Mouse (Mus musculus) heart, postnatal 0 days (tissue): ENCODE results near the gene Dmwd. TPM values are rescaled to one million over a fixed set of nuclear protein-coding genes. Genes with fewer than 3 reads are reported as not detected.

Experiments used
- ATAC-seq: fragments of 200-750 bp; cut with Nextera tagmentation; 2 replicates; pipeline ENCODE4 v1.8.0; 2017; ENCODE audit warnings: low read depth, moderate number of reproducible peaks, moderate library complexity; ENCODE audit not compliant: insufficient read depth
- DNase-seq: peaks from one replicate; pipeline ENCODE4 v3.0.0-alpha.2; 2016; ENCODE audit warnings: low spot score
- H3K27ac ChIP-seq: fragments of 300-500 bp; sonication (generic); 2 replicates; pipeline ENCODE4 v1.5.1; 2014; ENCODE audit warnings: low read depth, mild to moderate bottlenecking
- H3K27me3 ChIP-seq: fragments of 300-500 bp; sonication (generic); 2 replicates; pipeline ENCODE4 v1.6.1; 2014; ENCODE audit warnings: low read length, mixed read lengths; ENCODE audit not compliant: control insufficient read depth, insufficient read depth
- H3K36me3 ChIP-seq: fragments of 300-500 bp; sonication (generic); replicated peaks from 2 replicates; pipeline ENCODE4 v1.6.1; 2014; ENCODE audit warnings: low read length, mixed read lengths; ENCODE audit not compliant: control insufficient read depth, insufficient read depth
- H3K4me1 ChIP-seq: fragments of 300-500 bp; sonication (generic); 2 replicates; pipeline ENCODE4 v1.6.1; 2014; ENCODE audit warnings: antibody characterized with exemption; ENCODE audit not compliant: control insufficient read depth, insufficient read depth
- H3K4me2 ChIP-seq: fragments of 300-500 bp; sonication (generic); 2 replicates; pipeline ENCODE4 v1.6.1; 2014; ENCODE audit warnings: low read depth, mild to moderate bottlenecking, low read length, moderate library complexity
- H3K4me3 ChIP-seq: fragments of 300-500 bp; sonication (generic); 2 replicates; pipeline ENCODE4 v1.5.1; 2014; ENCODE audit warnings: low read depth, low read length
- H3K9ac ChIP-seq: fragments of 300-500 bp; sonication (generic); replicated peaks from 2 replicates; pipeline ENCODE4 v1.6.1; 2014; ENCODE audit warnings: low read depth, low read length, mixed read lengths
- H3K9me3 ChIP-seq: fragments of 300-500 bp; sonication (generic); replicated peaks from 2 replicates; pipeline ENCODE4 v1.6.1; 2016; ENCODE audit warnings: low read length; ENCODE audit not compliant: control insufficient read depth
- CTCF ChIP-seq: IDR thresholded peaks from 2 replicates; pipeline ENCODE4 v1.5.1; 2016; ENCODE audit warnings: antibody characterized with exemption, control low read depth, low read depth
- EP300 ChIP-seq: IDR thresholded peaks from 2 replicates; pipeline ENCODE4 v1.6.1; 2016; ENCODE audit warnings: antibody characterized with exemption, low read depth
- WGBS: fragments of 180-500 bp; shearing (Covaris S2); extraction: QIAGEN DNeasy Blood & Tissue Kit; methylation state at CpG from one replicate; pipeline ENCODE4 v1.1.7; 2014; 5-methylcytosine and 5-hydroxymethylcytosine counted together
- microRNA-seq: library from miRNA; unstranded; fragments of <30 nt; microRNA quantifications from one replicate; pipeline ENCODE4, GENCODE M21; 2016
- polyA plus RNA-seq: library from polyadenylated mRNA; unstranded; fragments of >200 nt; fragmentation: Nextera tagmentation; extraction: Ambion mirVana; gene quantifications from 2 replicates; pipeline ENCODE4 v1.2.1, GENCODE M21; 2015
- total RNA-seq: library from RNA; depleted of rRNA; stranded (reverse); fragments of >200 nt; gene quantifications from 2 replicates; pipeline ENCODE4 v1.2.3, GENCODE M21; 2014; ENCODE audit warnings: low replicate concordance; rRNA removed

Gene Dmwd
- total and polyA plus RNA-seq, 2 experiments from 2014 or later: 10.6 to 71.6 TPM

DNA sequence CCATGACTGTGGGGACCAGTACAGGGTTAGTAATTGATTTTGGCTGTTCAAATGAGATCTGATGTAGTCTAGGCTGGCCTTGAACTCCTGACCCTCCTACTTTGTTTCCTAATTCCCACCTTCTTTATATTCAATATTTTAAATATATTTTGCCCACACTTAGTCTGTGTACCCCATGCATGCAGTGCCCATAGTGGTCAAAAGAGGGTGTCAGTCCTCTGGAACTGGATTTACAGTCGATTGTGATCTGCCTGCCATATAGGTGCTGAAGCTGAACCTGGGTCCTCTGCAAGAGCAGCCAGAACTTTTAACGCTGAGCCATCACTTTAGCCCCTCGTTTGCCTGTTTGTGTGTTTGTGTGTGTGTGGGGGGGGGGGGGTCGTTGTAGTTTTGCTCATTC lies 54.6 kb downstream of the Dmwd start:
- TF ChIP-seq CTCF (no peak), EP300 (no peak)
- DNase-seq (no peak), ATAC-seq (no peak)
- Histone ChIP-seq H3K9me3 (no peaks in the 10 kb centered on the region), H3K27me3 (no peaks in the 10 kb centered on the region), H3K4me3 (peak overlapping the region; percentile 35), H3K4me1 (peaks cover 5% of the 10 kb centered on the region; the same call in 1 of the 2 replicates), H3K4me2 (peak overlapping the region; percentile 72), H3K27ac (peak overlapping the region; percentile 83), H3K36me3 (peaks cover 9% of the 10 kb centered on the region), H3K9ac (peak overlapping the region; percentile 38; the same call in 1 of the 2 replicates)
- 12% methylated on average over 4 of the region's 4 CpGs for WGBS

DNA sequence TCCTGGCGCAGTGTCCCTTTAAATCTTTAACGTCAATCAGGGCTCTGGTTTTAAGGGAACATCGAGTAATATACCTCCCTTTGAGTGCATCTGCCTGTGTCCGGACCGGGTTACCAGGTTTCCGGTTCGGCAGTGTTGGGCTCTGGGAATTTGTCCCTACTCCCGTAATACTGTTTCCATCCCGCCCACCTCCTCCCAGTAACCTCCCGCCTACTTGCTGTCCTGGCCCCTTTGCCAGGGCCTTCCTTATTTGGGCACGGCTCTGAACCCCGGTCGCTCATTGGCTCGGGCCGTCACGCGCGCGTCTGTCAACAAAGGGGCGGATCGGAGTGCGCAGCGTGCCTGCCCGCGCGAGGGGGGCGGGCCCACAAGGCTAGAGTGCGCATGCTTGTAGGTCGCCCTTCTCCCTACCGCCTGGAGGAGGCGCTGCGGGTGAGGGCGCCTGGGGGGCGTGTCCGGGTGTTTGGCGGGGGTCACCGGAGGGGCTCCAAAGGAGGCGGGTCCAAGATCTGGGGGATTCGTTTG lies 55.4 kb downstream of the Dmwd start:
- no peaks in the 10 kb centered on the region for H3K9me3 ChIP-seq
- no peaks in the 10 kb centered on the region for H3K27me3 ChIP-seq
- H3K4me2 ChIP-seq: peak overlapping the region; percentile 72
- DNase-seq: peak; percentile 100
- under 1% methylated on average over 39 of the region's 39 CpGs for WGBS
- peak; percentile 99 for ATAC-seq
- H3K27ac ChIP-seq: peak overlapping the region; percentile 83
- H3K36me3 ChIP-seq: peaks cover 16% of the 10 kb centered on the region
- peaks cover 5% of the 10 kb centered on the region; the same call in 1 of the 2 replicates for H3K4me1 ChIP-seq
- H3K4me3 ChIP-seq: peak overlapping the region; percentile 52
- H3K9ac ChIP-seq: peak overlapping the region; percentile 50; the same call in 1 of the 2 replicates
- TF ChIP-seq EP300: peak; percentile 93
- TF ChIP-seq CTCF: peak; percentile 89

Small RNA genes within 50 kb of the gene (microRNA-seq; reads per million reads assigned to microRNA genes)
- gene Mir3100: 2.9 reads per million, percentile 12 among the genes with 10 or more reads in this experiment

Other genes with a start within 250 kb of the Dmwd start
- 0.34 and 3.0 TPM in 2 replicates for gene Mill2, start 236.3 kb upstream of the Dmwd start, total RNA-seq
- 0.86 and 1.2 TPM in 2 replicates for gene Mill2, start 236.3 kb upstream of the Dmwd start, polyA plus RNA-seq
- gene Pglyrp1, start 204.9 kb upstream of the Dmwd start, total RNA-seq: 1.4 TPM in 1 of 2 replicates, not detected in the other
- 1.8 and 6.9 TPM in 2 replicates for gene Pglyrp1, start 204.9 kb upstream of the Dmwd start, polyA plus RNA-seq
- gene Ccdc61, start 165.8 kb upstream of the Dmwd start, total RNA-seq: 26.9 and 30.9 TPM in 2 replicates
- gene Ccdc61, start 165.8 kb upstream of the Dmwd start, polyA plus RNA-seq: 12.7 and 15.5 TPM in 2 replicates
- 0.61 and 1.3 TPM in 2 replicates for gene Nova2, start 150.3 kb upstream of the Dmwd start, total RNA-seq
- gene Nova2, start 150.3 kb upstream of the Dmwd start, polyA plus RNA-seq: 0.37 and 0.41 TPM in 2 replicates
- not detected in 2 replicates for gene Nanos2, start 88.8 kb upstream of the Dmwd start, total RNA-seq
- gene Nanos2, start 88.8 kb upstream of the Dmwd start, polyA plus RNA-seq: not detected in 2 replicates
- gene Mypop, start 85.0 kb upstream of the Dmwd start, total RNA-seq: 0.08 and 0.34 TPM in 2 replicates
- 0.79 and 1.2 TPM in 2 replicates for gene Mypop, start 85.0 kb upstream of the Dmwd start, polyA plus RNA-seq
- 50.0 and 51.3 TPM in 2 replicates for gene Irf2bp1, start 72.2 kb upstream of the Dmwd start, total RNA-seq
- 7.1 and 7.3 TPM in 2 replicates for gene Irf2bp1, start 72.2 kb upstream of the Dmwd start, polyA plus RNA-seq
- gene Foxa3, start 52.7 kb upstream of the Dmwd start, total RNA-seq: not detected in 2 replicates
- gene Foxa3, start 52.7 kb upstream of the Dmwd start, polyA plus RNA-seq: 0.11 TPM in 1 of 2 replicates, not detected in the other
- gene Sympk, start 51.9 kb upstream of the Dmwd start, total RNA-seq: 68.8 and 72.0 TPM in 2 replicates
- gene Sympk, start 51.9 kb upstream of the Dmwd start, polyA plus RNA-seq: 14.6 and 16.7 TPM in 2 replicates
- gene Rsph6a, start 21.5 kb upstream of the Dmwd start, total RNA-seq: not detected in 2 replicates
- gene Rsph6a, start 21.5 kb upstream of the Dmwd start, polyA plus RNA-seq: not detected in 2 replicates
- gene Dmpk, start 7.6 kb downstream of the Dmwd start, total RNA-seq: 184 and 253 TPM in 2 replicates
- gene Dmpk, start 7.6 kb downstream of the Dmwd start, polyA plus RNA-seq: 97.0 and 98.5 TPM in 2 replicates
- gene Six5, start 18.4 kb downstream of the Dmwd start, total RNA-seq: 19.0 and 21.0 TPM in 2 replicates
- 3.8 and 4.0 TPM in 2 replicates for gene Six5, start 18.4 kb downstream of the Dmwd start, polyA plus RNA-seq
- gene Gm4969, start 42.1 kb downstream of the Dmwd start, total RNA-seq: 0.19 and 0.69 TPM in 2 replicates
- gene Gm4969, start 42.1 kb downstream of the Dmwd start, polyA plus RNA-seq: 0.21 and 0.38 TPM in 2 replicates
- gene Fbxo46, start 43.6 kb downstream of the Dmwd start, total RNA-seq: 13.1 and 13.2 TPM in 2 replicates
- gene Fbxo46, start 43.6 kb downstream of the Dmwd start, polyA plus RNA-seq: 4.9 and 6.2 TPM in 2 replicates
- 4.4 and 4.9 TPM in 2 replicates for gene Qpctl, start 73.1 kb downstream of the Dmwd start, total RNA-seq
- 7.3 and 7.9 TPM in 2 replicates for gene Qpctl, start 73.1 kb downstream of the Dmwd start, polyA plus RNA-seq
- gene Snrpd2, start 73.5 kb downstream of the Dmwd start, total RNA-seq: 43.5 and 45.6 TPM in 2 replicates
- 84.9 and 89.8 TPM in 2 replicates for gene Snrpd2, start 73.5 kb downstream of the Dmwd start, polyA plus RNA-seq
- 24.9 and 27.6 TPM in 2 replicates for gene Gipr, start 89.9 kb downstream of the Dmwd start, total RNA-seq
- 5.4 and 7.0 TPM in 2 replicates for gene Gipr, start 89.9 kb downstream of the Dmwd start, polyA plus RNA-seq
- gene Eml2, start 100.2 kb downstream of the Dmwd start, total RNA-seq: 34.8 and 58.9 TPM in 2 replicates
- gene Eml2, start 100.2 kb downstream of the Dmwd start, polyA plus RNA-seq: 23.7 and 26.8 TPM in 2 replicates
- gene Gpr4, start 136.3 kb downstream of the Dmwd start, total RNA-seq: 3.5 and 10.6 TPM in 2 replicates
- 3.6 TPM in 2 replicates for gene Gpr4, start 136.3 kb downstream of the Dmwd start, polyA plus RNA-seq
- gene Opa3, start 152.1 kb downstream of the Dmwd start, total RNA-seq: 52.9 and 56.4 TPM in 2 replicates
- gene Opa3, start 152.1 kb downstream of the Dmwd start, polyA plus RNA-seq: 37.6 and 40.5 TPM in 2 replicates
- 115 and 127 TPM in 2 replicates for gene Vasp, start 195.6 kb downstream of the Dmwd start, total RNA-seq
- 67.7 and 72.2 TPM in 2 replicates for gene Vasp, start 195.6 kb downstream of the Dmwd start, polyA plus RNA-seq
- not detected in 2 replicates for gene Ppm1n, start 203.8 kb downstream of the Dmwd start, total RNA-seq
- gene Ppm1n, start 203.8 kb downstream of the Dmwd start, polyA plus RNA-seq: 0.47 and 0.56 TPM in 2 replicates
- 80.7 and 108 TPM in 2 replicates for gene Rtn2, start 206.4 kb downstream of the Dmwd start, total RNA-seq
- 51.7 and 53.6 TPM in 2 replicates for gene Rtn2, start 206.4 kb downstream of the Dmwd start, polyA plus RNA-seq
- gene Fosb, start 233.8 kb downstream of the Dmwd start, total RNA-seq: 0.39 and 0.80 TPM in 2 replicates
- 0.05 and 0.10 TPM in 2 replicates for gene Fosb, start 233.8 kb downstream of the Dmwd start, polyA plus RNA-seq